Mouse (Mus musculus) heart, postnatal 0 days (tissue): ENCODE measurements around the gene Ttc21b.

ENCODE experiments used
- CTCF ChIP-seq: IDR thresholded peaks from 2 replicates; pipeline ENCODE4 v1.5.1; 2016; ENCODE audit warnings: antibody characterized with exemption, control low read depth, low read depth
- EP300 ChIP-seq: IDR thresholded peaks from 2 replicates; pipeline ENCODE4 v1.6.1; 2016; ENCODE audit warnings: antibody characterized with exemption, low read depth

- TF ChIP-seq CTCF (no peak), EP300 (no peak)
Observed at GRCm38 (mm10) chr2:66170721-66171120, 85.7 kb downstream of the Ttc21b start.
